In the genomic region with DNA sequence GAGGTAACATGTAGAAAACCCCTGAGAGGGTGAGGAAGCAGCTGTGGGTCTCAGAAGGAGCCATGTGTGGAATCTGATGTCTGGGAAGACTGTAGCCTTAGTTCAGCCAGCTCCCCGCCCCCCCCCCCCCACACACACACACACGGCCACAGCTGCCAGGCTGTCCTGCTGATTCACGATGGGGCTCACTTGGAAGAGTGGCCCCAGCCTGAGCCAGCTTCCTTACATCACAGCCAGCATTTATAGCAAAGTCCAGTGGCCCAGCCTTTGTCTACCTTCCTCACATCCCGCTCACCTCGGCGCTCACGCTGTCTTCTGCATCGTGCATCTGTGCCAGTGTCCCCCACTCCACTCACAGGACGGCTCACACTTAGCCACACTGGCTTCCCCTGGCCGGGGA, we compare ENCODE assay signal across 16 mouse cellular contexts. TPM values are rescaled to one million over a fixed set of nuclear protein-coding genes. Genes with fewer than 3 reads are reported as not detected.
A peak's percentile ranks its signal among the peaks of the same experiment; 100 is the strongest.
DNase-seq lines count a peak whose midpoint lies in the region; ATAC-seq and TF ChIP-seq lines count a peak whose summit lies in the region.
"Had no signal": no experiment of that assay in that cellular context is flagged by ENCODE, and none has a peak within 500 bp of the region (broad histone marks: within the 10 kb centered on the region; RNA-seq: fewer than 3 reads in every experiment).

No protein-coding gene starts in this region.

- H3K27me3 ChIP-seq in kidney, embryonic 14.5 days (ENCODE audit: control insufficient read depth, insufficient read depth, low read length), result no peaks in the 10 kb centered on the region
- H3K27me3 ChIP-seq in kidney, adult 2 months (replicated peaks; ENCODE audit: control insufficient read depth, insufficient read depth, low read length), result no peaks in the 10 kb centered on the region
- no peaks in the 10 kb centered on the region for H3K27me3 ChIP-seq in neural tube, embryonic 13.5 days
- H3K27me3 ChIP-seq: hindbrain, embryonic 15.5 days had no signal

- WGBS in kidney, embryonic 14.5 days, result 33% methylated on average over 9 of the region's 10 CpGs
- WGBS in kidney, adult 2 months, result 39% methylated on average over 10 of the region's 10 CpGs
- 50% methylated on average over 8 of the region's 10 CpGs for WGBS in neural tube, embryonic 13.5 days
- 42% methylated on average over 10 of the region's 10 CpGs for WGBS in olfactory bulb, adult 2 months

- H3K36me3 ChIP-seq in kidney, embryonic 14.5 days (ENCODE audit: control insufficient read depth, insufficient read depth, low read length), result no peaks in the 10 kb centered on the region
- no peaks in the 10 kb centered on the region for H3K36me3 ChIP-seq in kidney, adult 2 months (ENCODE audit: control insufficient read depth, insufficient read depth, low read length)
- H3K36me3 ChIP-seq in neural tube, embryonic 13.5 days, result no peaks in the 10 kb centered on the region
- H3K36me3 ChIP-seq: hindbrain, embryonic 15.5 days had no signal

- H3K27ac ChIP-seq in kidney, embryonic 14.5 days (ENCODE audit: low read depth, low read length), result no peak overlapping the region
- H3K27ac ChIP-seq in kidney, adult 2 months (ENCODE audit: insufficient read depth, low read depth, low read length), result no peak overlapping the region
- H3K27ac ChIP-seq in neural tube, embryonic 13.5 days (replicated peaks), result 0 out of 2 replicates have a peak overlapping the region, but pooled peaks have one; percentile 1
- H3K27ac ChIP-seq in embryonic fibroblast, embryonic 13.5 days (ENCODE audit: insufficient read depth, low read length), result peak overlapping the region; percentile 55; the same call in 1 of the 2 replicates
- peak overlapping the region; percentile 47; the same call in 1 of the 2 replicates for H3K27ac ChIP-seq in olfactory bulb, adult 2 months (ENCODE audit: insufficient read depth, low read depth, low read length)
- H3K27ac ChIP-seq: gastrocnemius, adult 2 months; hindbrain, embryonic 15.5 days had no signal

- ATAC-seq in kidney, embryonic 14.5 days (ENCODE audit: low FRiP score, low TSS enrichment), result peak; percentile 38; the same call in 1 of the 2 replicates
- ATAC-seq in neural tube, embryonic 13.5 days (ENCODE audit: low read depth), result no peak

- peaks cover 8% of the 10 kb centered on the region for H3K4me1 ChIP-seq in kidney, embryonic 14.5 days (ENCODE audit: control insufficient read depth, insufficient read depth, low read length)
- peaks cover 3% of the 10 kb centered on the region; the same call in 1 of the 2 replicates for H3K4me1 ChIP-seq in kidney, adult 2 months (ENCODE audit: control insufficient read depth, insufficient read depth, low read length)
- H3K4me1 ChIP-seq in neural tube, embryonic 13.5 days (replicated peaks), result peaks cover 12% of the 10 kb centered on the region; the same call in 1 of the 2 replicates
- H3K4me1 ChIP-seq in embryonic fibroblast, embryonic 13.5 days (ENCODE audit: control insufficient read depth, insufficient read depth, low read length), result peaks cover 20% of the 10 kb centered on the region
- H3K4me1 ChIP-seq in olfactory bulb, adult 2 months (ENCODE audit: control insufficient read depth, insufficient read depth, low read length), result peaks cover 6% of the 10 kb centered on the region
- H3K4me1 ChIP-seq: hindbrain, embryonic 15.5 days had no signal

- H3K4me2 ChIP-seq in kidney, embryonic 14.5 days (replicated peaks; ENCODE audit: low read depth, low read length), result no peak overlapping the region
- no peak overlapping the region for H3K4me2 ChIP-seq in neural tube, embryonic 13.5 days
- H3K4me2 ChIP-seq: hindbrain, embryonic 15.5 days; liver, embryonic 11.5 days had no signal

- peaks cover 4% of the 10 kb centered on the region; the same call in 1 of the 2 replicates for H3K9me3 ChIP-seq in kidney, embryonic 14.5 days (ENCODE audit: control insufficient read depth, low read length)
- no peaks in the 10 kb centered on the region for H3K9me3 ChIP-seq in neural tube, embryonic 13.5 days
- H3K9me3 ChIP-seq: hindbrain, embryonic 15.5 days had no signal

- no peak for DNase-seq in kidney, adult 2 months
- no peak for DNase-seq in neural tube, embryonic 10.5 days (ENCODE audit: extremely low spot score, low spot score)
- DNase-seq in ovary, postnatal 36 days (ENCODE audit: low spot score), result no peak
- no peak for DNase-seq in lung, postnatal 10 days
- DNase-seq: cerebellum, adult 8-10 months; gastrocnemius, adult 2 months; lung, postnatal 14 days; thymus, adult 18-20 months had no signal

- no peak overlapping the region for H3K4me3 ChIP-seq in kidney, embryonic 14.5 days (ENCODE audit: low read length)
- H3K4me3 ChIP-seq in kidney, adult 2 months (ENCODE audit: insufficient read depth, low read depth, low read length), result no peak overlapping the region
- H3K4me3 ChIP-seq in neural tube, embryonic 13.5 days, result no peak overlapping the region
- no peak overlapping the region for H3K4me3 ChIP-seq in embryonic fibroblast, embryonic 13.5 days (ENCODE audit: insufficient read depth, low read length)
- no peak overlapping the region for H3K4me3 ChIP-seq in olfactory bulb, adult 2 months (ENCODE audit: insufficient read depth, low read depth, low read length)
- H3K4me3 ChIP-seq: gastrocnemius, adult 2 months; hindbrain, embryonic 15.5 days had no signal

- no peak overlapping the region for H3K9ac ChIP-seq in kidney, embryonic 14.5 days (ENCODE audit: low read depth, low read length)
- H3K9ac ChIP-seq in neural tube, embryonic 13.5 days, result 0 out of 2 replicates have a peak overlapping the region, but pooled peaks have one; percentile 43
- H3K9ac ChIP-seq: hindbrain, embryonic 15.5 days had no signal

- no peak for TF ChIP-seq POLR2A in kidney, adult 2 months (IDR thresholded peaks at IDR 0.05; ENCODE audit: low read depth, low read length)
- TF ChIP-seq POLR2A in embryonic fibroblast, embryonic 13.5 days (IDR thresholded peaks at IDR 0.05; ENCODE audit: low read depth, low read length), result no peak
- TF ChIP-seq POLR2A in olfactory bulb, adult 2 months (IDR thresholded peaks at IDR 0.05; ENCODE audit: insufficient read depth, low read depth, low read length), result no peak

- TF ChIP-seq CTCF in kidney, adult 2 months (conservative IDR thresholded peaks at IDR 0.05; ENCODE audit: insufficient read depth, insufficient read length, low read depth, low read length), result no peak
- TF ChIP-seq CTCF in embryonic fibroblast, embryonic 13.5 days (IDR thresholded peaks at IDR 0.05; ENCODE audit: borderline replicate concordance, insufficient read depth, low read length), result no peak
- TF ChIP-seq CTCF in olfactory bulb, adult 2 months (IDR thresholded peaks at IDR 0.05; ENCODE audit: insufficient read depth, low read depth, low read length), result no peak

RNA-seq across cellular contexts. Expression of a gene that starts 23.8 kb away (rescaled TPM):
- 0.29 TPM in 1 of 2 replicates, not detected in the other for polyA plus RNA-seq in kidney, embryonic 14.5 days (2014; fragmentation: Nextera tagmentation; extraction: Ambion mirVana)
- polyA plus RNA-seq in kidney, adult 2 months (2012; rRNA removed), result 0.15 and 0.28 TPM in 2 replicates
- polyA plus RNA-seq in neural tube, embryonic 13.5 days (2015; fragmentation: Nextera tagmentation; extraction: Ambion mirVana), result not detected in 2 replicates
- polyA plus RNA-seq in embryonic fibroblast, embryonic 13.5 days (2011; ENCODE audit: insufficient read length, low read depth, missing spikeins), result not detected in 2 replicates
- polyA plus RNA-seq in olfactory bulb, adult 2 months (2012; ENCODE audit: insufficient read depth, insufficient read length, low replicate concordance, missing spikeins), result not detected in 2 replicates
- polyA plus RNA-seq: embryonic facial prominence, embryonic 11.5 days; forebrain, embryonic 11.5 days; hindbrain, embryonic 15.5 days; liver, embryonic 11.5 days had no signal

RNA-seq across cellular contexts. Expression of a gene that starts 28.4 kb away (rescaled TPM):
- 1.2 and 2.1 TPM in 2 replicates for polyA plus RNA-seq in kidney, embryonic 14.5 days (2014; fragmentation: Nextera tagmentation; extraction: Ambion mirVana)
- polyA plus RNA-seq in kidney, adult 2 months (2012; rRNA removed), result 0.19 and 0.35 TPM in 2 replicates
- polyA plus RNA-seq in neural tube, embryonic 13.5 days (2015; fragmentation: Nextera tagmentation; extraction: Ambion mirVana), result 0.39 and 0.55 TPM in 2 replicates
- polyA plus RNA-seq in embryonic fibroblast, embryonic 13.5 days (2011; ENCODE audit: insufficient read length, low read depth, missing spikeins), result not detected in 2 replicates
- not detected in 2 replicates for polyA plus RNA-seq in olfactory bulb, adult 2 months (2012; ENCODE audit: insufficient read depth, insufficient read length, low replicate concordance, missing spikeins)

RNA-seq across cellular contexts. Expression of a gene that starts 31.6 kb away (rescaled TPM):
- 16.8 and 23.9 TPM in 2 replicates for polyA plus RNA-seq in kidney, embryonic 14.5 days (2014; fragmentation: Nextera tagmentation; extraction: Ambion mirVana)
- polyA plus RNA-seq in kidney, adult 2 months (2012; rRNA removed), result 57.2 and 68.3 TPM in 2 replicates
- polyA plus RNA-seq in neural tube, embryonic 13.5 days (2015; fragmentation: Nextera tagmentation; extraction: Ambion mirVana), result 25.1 and 26.3 TPM in 2 replicates
- polyA plus RNA-seq in embryonic fibroblast, embryonic 13.5 days (2011; ENCODE audit: insufficient read length, low read depth, missing spikeins), result 19.0 and 19.1 TPM in 2 replicates
- polyA plus RNA-seq in olfactory bulb, adult 2 months (2012; ENCODE audit: insufficient read depth, insufficient read length, low replicate concordance, missing spikeins), result not detected in 2 replicates

RNA-seq across cellular contexts. Expression of a gene that starts 34.1 kb away (rescaled TPM):
- 2.8 and 4.2 TPM in 2 replicates for polyA plus RNA-seq in kidney, embryonic 14.5 days (2014; fragmentation: Nextera tagmentation; extraction: Ambion mirVana)
- 5.7 and 7.3 TPM in 2 replicates for polyA plus RNA-seq in kidney, adult 2 months (2012; rRNA removed)
- polyA plus RNA-seq in neural tube, embryonic 13.5 days (2015; fragmentation: Nextera tagmentation; extraction: Ambion mirVana), result 17.2 and 17.4 TPM in 2 replicates
- 5.5 and 8.7 TPM in 2 replicates for polyA plus RNA-seq in embryonic fibroblast, embryonic 13.5 days (2011; ENCODE audit: insufficient read length, low read depth, missing spikeins)
- polyA plus RNA-seq in olfactory bulb, adult 2 months (2012; ENCODE audit: insufficient read depth, insufficient read length, low replicate concordance, missing spikeins), result not detected in 2 replicates

RNA-seq across cellular contexts. Expression of a gene that starts 34.1 kb away (rescaled TPM):
- 1,328 and 1,679 TPM in 2 replicates for polyA plus RNA-seq in kidney, embryonic 14.5 days (2014; fragmentation: Nextera tagmentation; extraction: Ambion mirVana)
- 955 and 1,014 TPM in 2 replicates for polyA plus RNA-seq in kidney, adult 2 months (2012; rRNA removed)
- 570 and 614 TPM in 2 replicates for polyA plus RNA-seq in neural tube, embryonic 13.5 days (2015; fragmentation: Nextera tagmentation; extraction: Ambion mirVana)
- polyA plus RNA-seq in embryonic fibroblast, embryonic 13.5 days (2011; ENCODE audit: insufficient read length, low read depth, missing spikeins), result 1,118 and 1,143 TPM in 2 replicates
- polyA plus RNA-seq in olfactory bulb, adult 2 months (2012; ENCODE audit: insufficient read depth, insufficient read length, low replicate concordance, missing spikeins), result not detected in 2 replicates

Comparison
In these comparisons a context has a peak if more than half of its experiments do, and no peak if none do; other contexts are left out.
1. H3K27ac ChIP-seq: peak in neural tube, embryonic 13.5 days (single experiment), embryonic fibroblast, embryonic 13.5 days (single experiment) and olfactory bulb, adult 2 months (single experiment); none in kidney, embryonic 14.5 days (single experiment) and kidney, adult 2 months (single experiment).